Mouse (Mus musculus): ENCODE data around the gene Myh9. TPM values are rescaled to one million over a fixed set of nuclear protein-coding genes. Genes with fewer than 3 reads are reported as not detected.

The Myh9 gene
- polyA plus RNA-seq, 1 experiment from 2014 or later: 53.7 TPM

DNA sequence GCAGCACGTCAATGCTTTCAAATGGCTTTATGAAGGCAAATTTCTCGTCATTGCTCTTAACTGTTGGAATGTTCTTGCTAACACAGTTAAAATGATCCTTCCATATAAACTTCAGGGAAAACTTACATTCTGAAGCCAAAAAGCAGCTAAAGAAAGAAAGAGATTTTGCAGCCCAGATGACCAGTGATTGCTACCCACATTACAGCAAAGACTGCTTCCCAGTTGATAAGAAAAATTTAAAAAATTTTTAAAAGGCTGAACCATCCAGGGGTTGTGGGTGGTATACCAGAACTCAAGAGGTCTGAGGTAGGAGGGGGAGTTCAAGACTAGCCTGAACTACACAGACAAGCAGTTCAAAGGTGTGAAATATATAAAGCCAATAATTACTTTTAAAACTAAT is 1.1 kb upstream of the Myh9 start:
- 26% methylated on average over 2 of the region's 2 CpGs for WGBS
- H3K27me3 ChIP-seq (replicated peaks; ENCODE audit: control insufficient read depth, insufficient read depth, low read length): no peaks in the 10 kb centered on the region
- H3K9me3 ChIP-seq (ENCODE audit: control insufficient read depth, low read length): no peaks in the 10 kb centered on the region
- H3K27ac ChIP-seq (replicated peaks; ENCODE audit: low read depth, low read length): no peak overlapping the region; the same call in 1 of the 2 replicates
- H3K4me2 ChIP-seq (ENCODE audit: low read depth, low read length): peak overlapping the region; percentile 70
- peak overlapping the region; percentile 25; the same call in 1 of the 2 replicates for H3K9ac ChIP-seq (ENCODE audit: low read depth, low read length)
- no peak for ATAC-seq (ENCODE audit: low read depth)
- no peak for DNase-seq (ENCODE audit: low spot score)
- H3K36me3 ChIP-seq (ENCODE audit: control insufficient read depth, insufficient read depth, low read length): no peaks in the 10 kb centered on the region
- peak overlapping the region; percentile 93 for H3K4me3 ChIP-seq (ENCODE audit: low read depth, low read length)
- peaks cover 22% of the 10 kb centered on the region for H3K4me1 ChIP-seq (ENCODE audit: control insufficient read depth, insufficient read depth, low read length)

DNA sequence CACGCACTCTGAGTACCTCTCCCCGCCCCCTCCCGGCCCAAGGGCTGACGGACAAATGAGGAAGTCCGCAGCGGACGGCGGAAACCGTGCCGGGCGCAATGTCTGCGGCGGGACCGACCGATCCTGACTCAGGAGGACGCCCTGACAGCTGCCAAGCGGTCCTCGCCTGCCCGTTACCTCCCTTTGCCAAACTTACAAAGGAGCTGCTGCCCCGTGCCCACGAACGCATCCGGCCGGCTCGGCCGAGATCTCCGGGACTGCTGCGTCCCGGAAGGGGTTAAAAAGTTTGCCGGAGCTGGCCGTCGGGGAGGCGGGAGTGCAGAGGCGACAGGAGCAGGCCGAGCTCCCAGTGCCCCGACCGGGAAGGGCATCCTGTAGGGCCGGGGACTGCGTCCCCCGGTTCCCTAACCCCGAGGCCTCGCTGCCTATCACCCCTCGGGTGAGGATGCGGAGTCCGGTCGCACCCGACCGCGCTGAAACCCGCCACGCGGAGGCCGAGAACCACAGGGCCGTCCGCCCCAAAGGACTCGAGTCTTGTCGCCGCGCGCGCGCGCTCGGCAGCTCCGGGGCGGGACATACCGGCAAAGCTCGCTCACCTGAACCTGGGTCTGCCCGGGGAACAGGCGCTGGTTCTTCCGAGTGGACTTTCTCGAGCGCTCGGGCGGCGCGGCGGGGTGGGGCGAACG is 471 bp downstream of the Myh9 start:
- ATAC-seq (ENCODE audit: low read depth) (peak; percentile 28), DNase-seq (ENCODE audit: low spot score) (no peak)
- Histone ChIP-seq H3K9ac (ENCODE audit: low read depth, low read length) (peak overlapping the region; percentile 90), H3K4me3 (ENCODE audit: low read depth, low read length) (peak overlapping the region; percentile 93), H3K27me3 (replicated peaks; ENCODE audit: control insufficient read depth, insufficient read depth, low read length) (no peaks in the 10 kb centered on the region), H3K4me1 (ENCODE audit: control insufficient read depth, insufficient read depth, low read length) (peaks cover 32% of the 10 kb centered on the region), H3K4me2 (ENCODE audit: low read depth, low read length) (peak overlapping the region; percentile 70), H3K36me3 (ENCODE audit: control insufficient read depth, insufficient read depth, low read length) (no peaks in the 10 kb centered on the region), H3K9me3 (ENCODE audit: control insufficient read depth, low read length) (no peaks in the 10 kb centered on the region), H3K27ac (replicated peaks; ENCODE audit: low read depth, low read length) (peak overlapping the region; percentile 87)
- 0% methylated on average over 13 of the region's 80 CpGs for WGBS

DNA sequence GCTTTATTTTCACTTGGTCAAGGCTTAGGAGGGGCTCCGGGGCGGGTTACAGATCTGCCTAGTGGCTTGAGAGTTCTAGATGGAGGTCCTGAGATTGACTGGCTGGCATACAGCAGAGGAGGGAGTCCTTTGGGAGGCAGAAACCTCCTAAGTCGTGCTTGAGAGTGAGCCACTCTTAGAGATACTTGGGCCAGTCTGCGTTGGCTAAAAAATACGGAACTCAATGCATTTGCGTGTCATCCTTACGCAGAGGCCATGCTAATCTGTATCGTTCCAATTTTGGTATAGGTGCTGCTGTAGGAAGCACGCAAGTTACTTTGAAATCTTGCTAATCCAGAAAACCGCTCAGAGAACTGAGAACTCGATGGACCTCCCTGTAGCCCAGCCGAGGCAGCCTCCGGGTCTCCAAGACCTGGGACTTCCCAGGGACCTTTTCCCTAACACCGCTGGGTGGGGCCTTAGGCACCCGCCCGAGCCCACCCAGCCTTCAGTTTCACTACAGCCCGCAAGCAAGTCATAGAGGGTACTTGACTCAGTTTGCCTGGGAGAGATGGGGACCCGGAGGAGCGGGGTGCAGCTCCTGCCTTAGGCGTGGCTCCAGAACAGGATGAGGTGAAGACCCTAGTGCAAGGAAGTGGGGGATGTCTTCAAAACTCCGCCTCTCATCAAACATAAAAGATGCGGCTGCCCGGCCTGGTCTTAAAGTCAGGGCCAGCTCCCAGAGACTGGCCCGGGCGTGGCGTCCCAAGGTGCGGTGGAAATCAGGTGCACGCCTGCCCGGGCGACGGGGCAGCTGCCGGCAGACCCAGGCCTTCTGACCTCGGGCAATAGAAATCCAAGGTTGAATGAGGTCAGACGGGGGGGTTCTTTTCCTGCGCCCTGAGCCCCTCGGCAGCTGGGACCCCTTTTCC is 1.3 kb downstream of the Myh9 start:
- 5% methylated on average over 33 of the region's 36 CpGs for WGBS
- DNase-seq (ENCODE audit: low spot score) (no peak), ATAC-seq (ENCODE audit: low read depth) (no peak)

DNA sequence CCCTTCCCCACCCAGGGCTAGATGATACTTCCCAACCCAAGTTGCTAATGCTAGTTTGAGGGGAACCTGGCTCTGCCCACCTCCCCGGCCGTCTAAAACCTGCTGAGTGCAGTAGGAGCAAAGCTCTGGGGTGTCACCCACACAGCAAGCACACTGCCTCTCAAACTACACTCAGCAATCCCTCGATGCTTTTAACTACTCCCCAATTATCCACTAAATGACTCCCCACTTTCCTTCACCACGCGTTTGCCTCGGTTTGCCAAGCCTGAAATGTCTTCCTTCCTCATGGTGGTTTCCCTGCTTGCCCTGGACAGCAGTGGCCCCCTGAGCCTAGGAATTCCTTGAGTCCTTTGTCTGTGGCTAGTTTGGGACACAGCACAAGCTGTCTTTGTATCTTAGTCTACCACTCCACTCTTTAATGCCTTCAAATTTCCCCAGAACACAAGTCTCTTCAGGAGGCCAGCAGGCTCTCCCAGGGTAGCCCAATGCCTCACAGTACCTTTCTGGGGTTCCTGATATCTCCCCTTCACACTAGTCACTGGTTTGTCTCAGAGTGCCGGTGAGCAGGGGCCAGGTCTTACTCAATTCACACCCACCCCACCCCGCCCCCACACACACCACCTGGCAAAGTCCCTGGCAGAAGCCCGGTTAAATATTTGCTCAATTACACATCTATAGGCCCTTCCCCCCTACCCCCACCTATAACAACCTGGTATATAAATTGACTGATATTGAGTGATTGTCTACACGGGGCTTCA is 2.3 kb downstream of the Myh9 start:
- no peak for DNase-seq (ENCODE audit: low spot score)
- no peaks in the 10 kb centered on the region for H3K27me3 ChIP-seq (replicated peaks; ENCODE audit: control insufficient read depth, insufficient read depth, low read length)
- ATAC-seq (ENCODE audit: low read depth): no peak
- H3K4me1 ChIP-seq (ENCODE audit: control insufficient read depth, insufficient read depth, low read length): peaks cover 42% of the 10 kb centered on the region
- no peaks in the 10 kb centered on the region for H3K36me3 ChIP-seq (ENCODE audit: control insufficient read depth, insufficient read depth, low read length)
- H3K4me2 ChIP-seq (ENCODE audit: low read depth, low read length): peak overlapping the region; percentile 70
- H3K9me3 ChIP-seq (ENCODE audit: control insufficient read depth, low read length): no peaks in the 10 kb centered on the region
- H3K4me3 ChIP-seq (ENCODE audit: low read depth, low read length): peak overlapping the region; percentile 93
- peak overlapping the region; percentile 20; the same call in 1 of the 2 replicates for H3K9ac ChIP-seq (ENCODE audit: low read depth, low read length)
- 17% methylated on average over 10 of the region's 10 CpGs for WGBS
- H3K27ac ChIP-seq (replicated peaks; ENCODE audit: low read depth, low read length): peak overlapping the region; percentile 61

More for the DNA sequence above, 1.3 kb downstream of the Myh9 start:
- no peaks in the 10 kb centered on the region for H3K9me3 ChIP-seq (ENCODE audit: control insufficient read depth, low read length)
- H3K4me1 ChIP-seq (ENCODE audit: control insufficient read depth, insufficient read depth, low read length): peaks cover 39% of the 10 kb centered on the region
- no peaks in the 10 kb centered on the region for H3K27me3 ChIP-seq (replicated peaks; ENCODE audit: control insufficient read depth, insufficient read depth, low read length)
- H3K9ac ChIP-seq (ENCODE audit: low read depth, low read length): peak overlapping the region; percentile 90
- H3K36me3 ChIP-seq (ENCODE audit: control insufficient read depth, insufficient read depth, low read length): no peaks in the 10 kb centered on the region
- peak overlapping the region; percentile 70 for H3K4me2 ChIP-seq (ENCODE audit: low read depth, low read length)
- H3K27ac ChIP-seq (replicated peaks; ENCODE audit: low read depth, low read length): peak overlapping the region; percentile 87
- peak overlapping the region; percentile 93 for H3K4me3 ChIP-seq (ENCODE audit: low read depth, low read length)

DNA sequence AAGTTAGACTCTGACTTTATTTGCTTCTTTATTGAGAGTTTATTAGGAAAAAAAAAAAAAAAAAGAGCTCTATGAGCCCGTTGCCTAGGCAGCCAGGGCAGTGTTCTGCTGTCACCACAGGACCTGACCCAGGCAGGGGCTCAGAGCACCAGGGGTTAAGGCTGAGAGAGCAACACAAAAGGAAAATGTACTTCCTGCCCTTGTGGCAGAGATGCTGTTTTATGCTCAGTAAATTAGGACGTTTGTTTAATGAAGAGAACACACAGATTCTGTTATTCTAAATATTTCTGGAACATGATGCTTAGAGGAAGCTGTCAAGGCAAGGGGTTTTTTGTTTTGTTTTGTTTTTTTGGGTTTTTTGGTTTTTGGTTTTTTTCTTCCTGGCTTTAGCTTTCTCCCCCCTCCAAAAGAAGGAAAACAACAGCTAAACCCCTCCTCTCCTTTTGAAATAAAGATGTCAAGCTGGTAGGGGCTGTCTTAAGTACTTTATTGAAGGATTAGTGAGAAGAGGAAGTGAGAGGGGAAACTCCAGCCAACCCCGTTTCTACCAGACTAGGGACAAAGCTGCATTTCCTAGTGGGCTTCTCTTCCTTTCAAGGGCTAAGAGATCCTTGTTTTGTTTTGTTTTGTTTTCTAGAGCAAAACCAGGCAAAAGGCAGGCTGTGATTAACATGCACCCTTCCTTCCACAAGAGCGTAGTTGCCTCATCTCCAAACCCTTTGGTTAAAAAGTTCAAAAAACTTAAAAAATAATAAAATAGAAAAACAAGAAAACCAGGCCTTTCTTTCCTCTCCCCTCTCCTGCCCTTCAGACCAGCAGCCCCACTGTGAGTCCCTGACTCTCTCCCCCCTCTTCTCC is 3.2 kb downstream of the Myh9 start:
- Histone ChIP-seq H3K4me1 (ENCODE audit: control insufficient read depth, insufficient read depth, low read length) (peaks cover 42% of the 10 kb centered on the region), H3K27me3 (replicated peaks; ENCODE audit: control insufficient read depth, insufficient read depth, low read length) (no peaks in the 10 kb centered on the region), H3K9me3 (ENCODE audit: control insufficient read depth, low read length) (no peaks in the 10 kb centered on the region), H3K9ac (ENCODE audit: low read depth, low read length) (peak overlapping the region; percentile 20), H3K4me3 (ENCODE audit: low read depth, low read length) (no peak overlapping the region; the same call in 1 of the 2 replicates), H3K27ac (replicated peaks; ENCODE audit: low read depth, low read length) (peak overlapping the region; percentile 61), H3K36me3 (ENCODE audit: control insufficient read depth, insufficient read depth, low read length) (no peaks in the 10 kb centered on the region), H3K4me2 (ENCODE audit: low read depth, low read length) (peak overlapping the region; percentile 70)
- no peak for DNase-seq (ENCODE audit: low spot score)
- WGBS: 35% methylated on average over 4 of the region's 4 CpGs
- no peak for ATAC-seq (ENCODE audit: low read depth)

DNA sequence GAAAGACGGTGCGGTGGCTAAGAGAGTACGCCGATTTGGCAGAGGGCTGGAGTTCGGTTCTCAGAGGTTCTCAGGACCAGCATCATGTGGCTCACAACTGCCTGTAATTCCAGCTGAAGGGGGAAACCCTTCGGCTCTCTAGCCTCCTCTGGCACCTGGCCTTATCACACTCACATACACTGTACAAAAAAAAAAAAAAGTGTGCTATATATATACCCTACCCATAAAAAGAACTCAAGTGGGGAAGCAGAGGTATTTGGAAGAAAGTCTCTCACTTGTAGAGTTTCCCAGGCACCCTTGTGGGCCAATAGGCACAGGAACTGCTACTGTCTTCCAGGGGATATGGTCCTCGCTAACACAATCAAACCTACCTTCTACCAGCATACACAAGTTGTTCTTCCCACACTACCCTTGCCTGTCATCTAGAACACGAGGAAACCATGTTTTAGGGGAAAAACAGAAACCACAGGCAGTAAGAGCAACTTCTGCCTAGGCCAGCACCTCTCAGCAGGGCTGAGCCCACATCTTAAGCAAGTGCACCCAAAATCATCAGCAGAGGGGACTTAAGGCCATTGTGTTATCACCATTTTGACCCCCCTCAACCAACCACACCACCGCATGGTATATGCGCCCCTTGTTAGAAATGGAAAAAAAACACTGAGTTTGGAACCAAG is 4.4 kb downstream of the Myh9 start:
- Histone ChIP-seq H3K9me3 (ENCODE audit: control insufficient read depth, low read length) (no peaks in the 10 kb centered on the region), H3K36me3 (ENCODE audit: control insufficient read depth, insufficient read depth, low read length) (no peaks in the 10 kb centered on the region), H3K9ac (ENCODE audit: low read depth, low read length) (0 out of 2 replicates have a peak overlapping the region, but pooled peaks have one; percentile 26), H3K4me3 (ENCODE audit: low read depth, low read length) (no peak overlapping the region), H3K27me3 (replicated peaks; ENCODE audit: control insufficient read depth, insufficient read depth, low read length) (no peaks in the 10 kb centered on the region), H3K4me2 (ENCODE audit: low read depth, low read length) (no peak overlapping the region), H3K4me1 (ENCODE audit: control insufficient read depth, insufficient read depth, low read length) (peaks cover 42% of the 10 kb centered on the region), H3K27ac (replicated peaks; ENCODE audit: low read depth, low read length) (no peak overlapping the region)
- no peak for ATAC-seq (ENCODE audit: low read depth)
- WGBS: 56% methylated on average over 10 of the region's 10 CpGs
- no peak for DNase-seq (ENCODE audit: low spot score)

DNA sequence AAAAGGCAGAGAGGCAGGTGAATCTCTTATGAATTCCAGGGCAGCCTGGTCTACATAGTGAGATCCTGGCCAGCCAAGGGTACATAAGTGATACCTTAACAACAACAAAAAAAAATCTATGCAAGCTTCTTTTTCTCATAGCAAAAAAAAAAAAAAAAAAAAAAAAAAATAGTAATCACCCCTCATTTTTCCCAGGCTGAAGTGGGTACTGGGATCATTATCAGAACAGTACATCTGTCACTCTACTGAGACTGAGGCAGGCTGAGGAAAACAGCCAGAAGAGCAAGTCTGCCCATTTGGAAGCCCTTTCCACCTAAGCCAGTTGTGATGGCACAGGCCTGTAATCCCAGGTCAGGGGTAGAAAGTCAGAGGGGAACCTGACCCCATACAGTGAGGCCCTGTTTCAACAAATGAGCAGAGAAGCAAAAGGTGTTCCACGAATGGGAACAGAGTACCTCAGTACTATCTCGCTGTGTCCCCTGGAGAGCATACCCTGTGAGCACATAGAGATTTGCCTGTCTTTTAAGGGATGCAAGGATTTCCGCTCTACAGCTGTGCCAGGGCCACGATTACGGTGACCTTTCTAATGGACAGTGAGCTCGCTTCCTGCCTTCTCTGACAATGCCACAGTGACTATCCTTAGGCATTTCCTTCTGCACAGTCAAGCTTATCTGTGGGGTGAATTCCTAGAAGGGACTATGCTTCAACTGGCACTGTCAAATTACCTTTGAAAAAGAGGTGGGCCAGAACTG is 5.1 kb downstream of the Myh9 start:
- H3K4me3 ChIP-seq (ENCODE audit: low read depth, low read length): no peak overlapping the region
- ATAC-seq (ENCODE audit: low read depth): no peak

More for the DNA sequence above, 5.1 kb downstream of the Myh9 start:
- Histone ChIP-seq H3K27me3 (replicated peaks; ENCODE audit: control insufficient read depth, insufficient read depth, low read length) (no peaks in the 10 kb centered on the region), H3K36me3 (ENCODE audit: control insufficient read depth, insufficient read depth, low read length) (no peaks in the 10 kb centered on the region), H3K9ac (ENCODE audit: low read depth, low read length) (0 out of 2 replicates have a peak overlapping the region, but pooled peaks have one; percentile 26), H3K4me1 (ENCODE audit: control insufficient read depth, insufficient read depth, low read length) (peaks cover 42% of the 10 kb centered on the region), H3K27ac (replicated peaks; ENCODE audit: low read depth, low read length) (no peak overlapping the region), H3K9me3 (ENCODE audit: control insufficient read depth, low read length) (no peaks in the 10 kb centered on the region), H3K4me2 (ENCODE audit: low read depth, low read length) (no peak overlapping the region)
- 41% methylated on average over 6 of the region's 6 CpGs for WGBS
- no peak for DNase-seq (ENCODE audit: low spot score)

Measured in embryonic facial prominence, embryonic 14.5 days (tissue).